Mouse (Mus musculus): ENCODE measurements around the gene Alyref.

Gene Alyref

DNA sequence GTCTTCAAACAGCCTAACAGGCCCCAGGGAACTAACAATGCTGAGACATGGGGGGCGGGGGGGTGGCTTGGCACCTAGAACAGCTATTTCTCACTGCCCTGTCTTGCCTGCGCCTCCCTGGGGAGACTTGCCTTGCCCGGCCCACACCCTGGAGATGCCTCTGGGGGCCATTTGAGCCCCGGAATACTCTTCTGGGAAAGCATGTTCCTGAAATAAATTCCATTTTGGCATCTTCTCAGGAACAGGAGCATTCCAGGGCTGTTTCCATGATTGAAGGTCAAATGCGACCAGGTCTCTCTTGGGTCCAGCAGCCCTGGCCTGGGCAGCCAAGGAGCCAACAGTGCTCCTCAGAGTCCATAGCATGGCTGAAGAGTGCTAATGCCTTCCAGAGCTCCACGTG is 55.8 kb downstream of the Alyref start:
- DNase-seq (ENCODE audit: low spot score in 2 of 2), result no peak
